Mouse (Mus musculus): ENCODE results near the gene Smok3c. TPM values are rescaled to one million over a fixed set of nuclear protein-coding genes. Genes with fewer than 3 reads are reported as not detected.
"Not testable (repeated sequence)": the region's sequence is repeated elsewhere in the genome, so short reads cannot be mapped to it uniquely, and the experiment has no call there.

Gene Smok3c
- total RNA-seq (2021): not detected
- long read RNA-seq, experiment 1: 0 reads
- long read RNA-seq, experiment 2: 0 reads

- DNase-seq (ENCODE audit: low spot score in 2 of 2): not testable (repeated sequence)
These were observed at the start of gene Smok3c for GRCm38 (mm10) chr5:138052894-138053293. Smok3c (plus strand) TSS chr5:138053194.

GRCm38 (mm10) chr5:138009437-138009836 is 43.6 kb upstream of the Smok3c start:
- DNase-seq (ENCODE audit: low spot score in 2 of 2): no peak

- no peak for DNase-seq (ENCODE audit: low spot score in 2 of 2)
These were observed 40.6 kb upstream of the Smok3c start for GRCm38 (mm10) chr5:138012382-138012781.

GRCm38 (mm10) chr5:138016530-138016929 is 36.5 kb upstream of the Smok3c start:
- no peak for DNase-seq (ENCODE audit: low spot score in 2 of 2)

GRCm38 (mm10) chr5:138016997-138017396 is 36.0 kb upstream of the Smok3c start:
- no peak for DNase-seq (ENCODE audit: low spot score in 2 of 2)

- not testable (repeated sequence) for DNase-seq (ENCODE audit: low spot score in 2 of 2)
These were observed 33.4 kb upstream of the Smok3c start for GRCm38 (mm10) chr5:138019577-138019976.

GRCm38 (mm10) chr5:138020961-138021479 is 32.0 kb upstream of the Smok3c start, which contains the start of the genes Smok3a and Smok3b:
Smok3a (plus strand) TSS chr5:138021261.
Smok3b (plus strand) TSS chr5:138021429.
- DNase-seq (ENCODE audit: low spot score in 2 of 2): not testable (repeated sequence)

- DNase-seq (ENCODE audit: low spot score in 2 of 2): no peak
These were observed 20.8 kb downstream of the Smok3c start for GRCm38 (mm10) chr5:138073803-138074202.

- DNase-seq (ENCODE audit: low spot score in 2 of 2): no peak
These were observed 22.7 kb downstream of the Smok3c start for GRCm38 (mm10) chr5:138075684-138076083.

GRCm38 (mm10) chr5:138076148-138076547 is 23.2 kb downstream of the Smok3c start:
- DNase-seq (ENCODE audit: low spot score in 2 of 2): no peak

- no peak for DNase-seq (ENCODE audit: low spot score in 2 of 2)
These were observed 27.5 kb downstream of the Smok3c start for GRCm38 (mm10) chr5:138080456-138080855.

GRCm38 (mm10) chr5:138081446-138081845 is 28.5 kb downstream of the Smok3c start:
- DNase-seq (ENCODE audit: low spot score in 2 of 2): no peak

GRCm38 (mm10) chr5:138083318-138083900 is 30.4 kb downstream of the Smok3c start:
- DNase-seq (ENCODE audit: low spot score in 2 of 2): no peak

- DNase-seq (ENCODE audit: low spot score in 2 of 2): no peak
These were observed 30.9 kb downstream of the Smok3c start for GRCm38 (mm10) chr5:138083936-138084335.

- DNase-seq (ENCODE audit: low spot score in 2 of 2): no peak
These were observed 31.5 kb downstream of the Smok3c start for GRCm38 (mm10) chr5:138084507-138084906.

GRCm38 (mm10) chr5:138084996-138085395 is 32.0 kb downstream of the Smok3c start, which contains the start of gene Zkscan1:
Zkscan1 (plus strand) TSS chr5:138085084.
- DNase-seq (ENCODE audit: low spot score in 2 of 2): peak; percentile 74 to 80

GRCm38 (mm10) chr5:138085421-138085911 is 32.5 kb downstream of the Smok3c start:
- DNase-seq (ENCODE audit: low spot score in 2 of 2): peak in 1 of 2 experiments; percentile 9

GRCm38 (mm10) chr5:138086842-138087241 is 33.8 kb downstream of the Smok3c start:
- DNase-seq (ENCODE audit: low spot score in 2 of 2): no peak

GRCm38 (mm10) chr5:138088366-138088765 is 35.4 kb downstream of the Smok3c start:
- DNase-seq (ENCODE audit: low spot score in 2 of 2): no peak

- no peak for DNase-seq (ENCODE audit: low spot score in 2 of 2)
These were observed 36.1 kb downstream of the Smok3c start for GRCm38 (mm10) chr5:138089108-138089551.

GRCm38 (mm10) chr5:138090271-138090670 is 37.3 kb downstream of the Smok3c start:
- no peak for DNase-seq (ENCODE audit: low spot score in 2 of 2)

GRCm38 (mm10) chr5:138090737-138091136 is 37.7 kb downstream of the Smok3c start:
- no peak for DNase-seq (ENCODE audit: low spot score in 2 of 2)

- no peak for DNase-seq (ENCODE audit: low spot score in 2 of 2)
These were observed 39.8 kb downstream of the Smok3c start for GRCm38 (mm10) chr5:138092771-138093170.
